Mouse (Mus musculus) intestine, postnatal 0 days (tissue): ENCODE results near the gene Gm21083. TPM values are rescaled to one million over a fixed set of nuclear protein-coding genes. Genes with fewer than 3 reads are reported as not detected.
"Not testable (repeated sequence)": the region's sequence is repeated elsewhere in the genome, so short reads cannot be mapped to it uniquely, and the experiment has no call there.

Experiments
- ATAC-seq: fragments of 200-750 bp; cut with Nextera tagmentation; 2 replicates; pipeline ENCODE4 v1.8.0; 2017; ENCODE audit warnings: mild to moderate bottlenecking, moderate TSS enrichment, moderate library complexity
- H3K27ac ChIP-seq: fragments of 300-500 bp; sonication (generic); 2 replicates; pipeline ENCODE4 v1.5.1; 2014; ENCODE audit warnings: mild to moderate bottlenecking, low read depth, low read length, moderate library complexity
- H3K27me3 ChIP-seq: fragments of 300-500 bp; sonication (generic); replicated peaks from 2 replicates; pipeline ENCODE4 v1.6.1; 2014; ENCODE audit warnings: low read length, mixed read lengths; ENCODE audit not compliant: control insufficient read depth, insufficient read depth
- H3K36me3 ChIP-seq: fragments of 300-500 bp; sonication (generic); 2 replicates; pipeline ENCODE4 v1.6.1; 2014; ENCODE audit warnings: mild to moderate bottlenecking, moderate library complexity; ENCODE audit not compliant: control insufficient read depth, insufficient read depth
- H3K4me1 ChIP-seq: fragments of 300-500 bp; sonication (generic); replicated peaks from 2 replicates; pipeline ENCODE4 v1.6.1; 2014; ENCODE audit warnings: antibody characterized with exemption, low read length, mixed read lengths; ENCODE audit not compliant: control insufficient read depth, insufficient read depth
- H3K4me2 ChIP-seq: fragments of 300-500 bp; sonication (generic); replicated peaks from 2 replicates; pipeline ENCODE4 v1.6.1; 2014; ENCODE audit warnings: low read depth, mild to moderate bottlenecking, moderate library complexity
- H3K4me3 ChIP-seq: fragments of 300-500 bp; sonication (generic); 2 replicates; pipeline ENCODE4 v1.5.1; 2014; ENCODE audit warnings: low read depth, low read length
- H3K9ac ChIP-seq: fragments of 300-500 bp; sonication (generic); 2 replicates; pipeline ENCODE4 v1.6.1; 2014; ENCODE audit warnings: mild to moderate bottlenecking, low read depth, low read length
- H3K9me3 ChIP-seq: fragments of 300-500 bp; sonication (generic); 2 replicates; pipeline ENCODE4 v1.6.1; 2016; ENCODE audit warnings: mixed run types; ENCODE audit not compliant: control insufficient read depth
- CTCF ChIP-seq: sonication (generic); IDR thresholded peaks from 2 replicates; pipeline ENCODE4 v1.5.1; 2016; ENCODE audit warnings: low read depth, mild to moderate bottlenecking, control low read depth, antibody characterized with exemption, moderate library complexity
- WGBS: fragments of 180-500 bp; shearing (Covaris S2); extraction: QIAGEN DNeasy Blood & Tissue Kit; methylation state at CpG from one replicate; pipeline ENCODE4 v1.1.7; 2014; 5-methylcytosine and 5-hydroxymethylcytosine counted together
- polyA plus RNA-seq: library from polyadenylated mRNA; unstranded; fragments of >200 nt; fragmentation: Nextera tagmentation; extraction: Ambion mirVana; gene quantifications from 2 replicates; pipeline ENCODE4 v1.2.1, GENCODE M21; 2015

The Gm21083 gene
- polyA plus RNA-seq, 1 experiment from 2014 or later = not detected

- not testable (repeated sequence) for H3K9me3 ChIP-seq, H3K36me3 ChIP-seq, H3K4me1 ChIP-seq, H3K27me3 ChIP-seq, H3K4me3 ChIP-seq, H3K27ac ChIP-seq, H3K4me2 ChIP-seq, H3K9ac ChIP-seq, ATAC-seq
- WGBS = 68% methylated on average over 8 of the region's 8 CpGs
These were observed 26.5 kb downstream of the Gm21083 start for GRCm38 (mm10) chr5:15603585-15603984.

GRCm38 (mm10) chr5:15606677-15607076, 29.5 kb downstream of the Gm21083 start:
- H3K4me3 ChIP-seq, H3K27ac ChIP-seq, H3K9ac ChIP-seq, H3K36me3 ChIP-seq, H3K27me3 ChIP-seq, H3K4me1 ChIP-seq, H3K9me3 ChIP-seq, H3K4me2 ChIP-seq: not testable (repeated sequence)
- 70% methylated on average over 5 of the region's 6 CpGs for WGBS
- ATAC-seq = peak; percentile 61

- ATAC-seq, H3K36me3 ChIP-seq: not testable (repeated sequence)
- 1% methylated on average over 1 of the region's 1 CpGs for WGBS
These were observed 33.6 kb downstream of the Gm21083 start for GRCm38 (mm10) chr5:15610695-15611094.

GRCm38 (mm10) chr5:15616195-15616594, 39.1 kb downstream of the Gm21083 start:
- H3K27ac ChIP-seq, H3K9me3 ChIP-seq, H3K4me3 ChIP-seq, H3K4me1 ChIP-seq, H3K9ac ChIP-seq, H3K4me2 ChIP-seq, ATAC-seq, H3K27me3 ChIP-seq, H3K36me3 ChIP-seq: not testable (repeated sequence)
- WGBS = 80% methylated on average over 3 of the region's 3 CpGs

More at GRCm38 (mm10) chr5:15610695-15611094, 33.6 kb downstream of the Gm21083 start:
- H3K9ac ChIP-seq, H3K4me1 ChIP-seq, H3K27ac ChIP-seq, H3K27me3 ChIP-seq, H3K9me3 ChIP-seq, H3K4me3 ChIP-seq, H3K4me2 ChIP-seq: not testable (repeated sequence)
- TF ChIP-seq CTCF = peak; percentile 51

GRCm38 (mm10) chr5:15618764-15619163, 41.6 kb downstream of the Gm21083 start, which contains the start of gene Speer4d:
Gene Speer4d (plus strand): TSS chr5:15619064.
- H3K9ac ChIP-seq, H3K27me3 ChIP-seq, H3K36me3 ChIP-seq, H3K9me3 ChIP-seq, ATAC-seq, H3K4me1 ChIP-seq, H3K27ac ChIP-seq, H3K4me2 ChIP-seq, H3K4me3 ChIP-seq: not testable (repeated sequence)
- WGBS = 56% methylated on average over 1 of the region's 1 CpGs

- 18% methylated on average over 1 of the region's 1 CpGs for WGBS
- ATAC-seq, H3K4me2 ChIP-seq, H3K9me3 ChIP-seq, H3K27ac ChIP-seq, H3K36me3 ChIP-seq, H3K4me3 ChIP-seq, H3K4me1 ChIP-seq, H3K9ac ChIP-seq, H3K27me3 ChIP-seq: not testable (repeated sequence)
- TF ChIP-seq CTCF = peak; percentile 49
These were observed 51.0 kb downstream of the Gm21083 start for GRCm38 (mm10) chr5:15628136-15628535.

GRCm38 (mm10) chr5:15630068-15630467, 52.9 kb downstream of the Gm21083 start:
- 29% methylated on average over 5 of the region's 5 CpGs for WGBS
- not testable (repeated sequence) for ATAC-seq, H3K4me2 ChIP-seq, H3K9me3 ChIP-seq, H3K27me3 ChIP-seq, H3K27ac ChIP-seq, H3K9ac ChIP-seq, H3K4me3 ChIP-seq, H3K4me1 ChIP-seq, H3K36me3 ChIP-seq
- TF ChIP-seq CTCF = peak; percentile 44

Other genes with a start within 250 kb of the Gm21083 start
- gene Gm21149, start 100.8 kb upstream of the Gm21083 start, polyA plus RNA-seq = not detected in 2 replicates
- gene Gm21190, start 48.1 kb upstream of the Gm21083 start, polyA plus RNA-seq = not detected in 2 replicates
- gene Speer4d, start 41.7 kb downstream of the Gm21083 start, polyA plus RNA-seq = not detected in 2 replicates
- gene 4930572O03Rik, start 79.7 kb downstream of the Gm21083 start, polyA plus RNA-seq = not detected in 2 replicates
- gene Speer4c, start 136.9 kb downstream of the Gm21083 start, polyA plus RNA-seq = not detected in 2 replicates